Mouse (Mus musculus): ENCODE measurements around the gene Aaas. TPM values are rescaled to one million over a fixed set of nuclear protein-coding genes. Genes with fewer than 3 reads are reported as not detected.

Gene Aaas
- polyA plus RNA-seq, 1 experiment = 109 TPM

DNA sequence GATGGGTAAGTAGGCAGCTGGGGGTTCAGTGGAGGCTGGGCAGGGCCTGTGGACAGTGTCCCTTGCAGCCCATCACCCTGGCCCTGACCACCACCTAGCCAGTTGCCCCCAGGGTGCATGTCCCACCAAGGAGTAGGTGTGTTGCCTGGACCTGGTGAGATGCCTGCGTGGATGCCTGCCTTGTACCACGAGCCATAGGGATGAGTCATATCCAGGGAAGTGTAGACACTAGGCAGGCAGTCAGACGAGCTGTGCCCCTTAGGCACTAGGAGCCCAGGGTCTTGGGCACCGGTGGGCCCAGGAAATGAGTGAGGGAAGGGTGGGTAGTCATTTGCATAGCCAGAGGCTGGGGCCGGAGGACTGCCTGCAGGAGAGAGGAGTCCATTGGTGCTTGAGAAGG, 8.3 kb upstream of the Aaas start:
- TF ChIP-seq POLR2A (IDR thresholded peaks at IDR 0.05; ENCODE audit: low read depth, low read length) (no peak), CTCF (IDR thresholded peaks at IDR 0.05; ENCODE audit: borderline replicate concordance, insufficient read depth, low read length) (no peak)
- Histone ChIP-seq H3K27ac (ENCODE audit: insufficient read depth, low read length) (no peak overlapping the region), H3K4me1 (ENCODE audit: control insufficient read depth, insufficient read depth, low read length) (peaks cover 3% of the 10 kb centered on the region; the same call in 1 of the 2 replicates), H3K4me3 (ENCODE audit: insufficient read depth, low read length) (no peak overlapping the region)

DNA sequence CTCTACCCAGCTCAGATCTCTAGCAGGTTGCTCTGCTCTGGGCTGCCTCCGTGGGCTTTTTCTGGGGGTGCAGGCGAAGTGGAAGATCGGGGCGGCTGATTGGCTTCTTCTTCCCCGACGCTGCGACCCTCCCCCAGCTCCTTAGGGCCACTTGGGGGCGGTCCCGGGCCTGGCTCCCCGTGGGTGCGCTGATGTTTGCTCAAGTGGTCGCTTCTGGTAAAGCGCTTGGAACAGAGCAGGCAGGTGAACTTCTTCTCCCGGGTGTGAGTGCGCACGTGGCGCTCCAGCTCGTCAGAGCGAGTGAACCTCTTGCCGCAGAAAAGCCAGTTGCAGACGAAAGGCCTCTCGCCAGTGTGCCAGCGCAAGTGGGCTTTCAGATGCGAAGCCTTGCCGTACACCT, 7.6 kb upstream of the Aaas start:
- peaks cover 3% of the 10 kb centered on the region; the same call in 1 of the 2 replicates for H3K4me1 ChIP-seq (ENCODE audit: control insufficient read depth, insufficient read depth, low read length)
- H3K4me3 ChIP-seq (ENCODE audit: insufficient read depth, low read length) = no peak overlapping the region
- TF ChIP-seq CTCF (IDR thresholded peaks at IDR 0.05; ENCODE audit: borderline replicate concordance, insufficient read depth, low read length) (no peak), POLR2A (IDR thresholded peaks at IDR 0.05; ENCODE audit: low read depth, low read length) (no peak)
- H3K27ac ChIP-seq (ENCODE audit: insufficient read depth, low read length) = no peak overlapping the region

DNA sequence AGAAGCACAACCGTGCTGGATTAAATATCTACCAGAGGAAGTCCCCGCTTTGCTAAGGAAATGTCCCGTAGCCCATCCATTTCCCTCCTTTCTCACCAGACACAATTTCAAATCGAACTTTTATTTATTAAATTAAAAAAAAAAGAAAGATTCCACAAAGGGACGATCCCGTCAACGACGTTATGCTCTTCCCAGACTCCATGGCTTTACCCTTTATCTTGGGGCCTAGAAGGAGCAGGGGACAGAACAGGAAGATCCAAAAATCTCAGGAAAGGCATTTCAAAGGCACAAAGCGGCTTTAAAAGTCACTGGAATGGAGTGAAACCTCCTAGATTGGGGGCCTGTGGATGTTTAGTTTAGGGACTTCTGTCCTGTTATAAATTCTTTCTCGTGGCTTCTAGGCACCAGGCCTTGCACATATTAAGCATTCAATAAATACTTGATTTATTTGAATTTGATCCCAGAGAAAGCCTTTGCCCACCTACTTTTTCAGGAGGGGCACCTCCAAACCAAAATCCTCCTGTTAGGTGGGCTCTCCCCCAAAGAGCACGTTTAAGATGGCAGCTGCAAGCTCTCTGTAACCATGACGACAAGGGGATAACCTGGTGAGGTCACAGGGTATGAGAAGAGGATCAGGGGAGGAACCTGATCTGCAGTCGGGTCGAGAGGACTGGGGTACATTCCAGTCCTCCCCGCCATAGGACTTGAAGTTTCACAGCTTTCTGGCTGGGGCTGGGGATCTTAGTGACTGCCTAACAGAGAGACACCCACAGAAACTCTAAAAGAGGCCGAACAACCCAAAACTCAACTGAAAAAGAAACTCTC, 6.1 kb upstream of the Aaas start:
- TF ChIP-seq POLR2A (IDR thresholded peaks at IDR 0.05; ENCODE audit: low read depth, low read length) (no peak), CTCF (IDR thresholded peaks at IDR 0.05; ENCODE audit: borderline replicate concordance, insufficient read depth, low read length) (no peak)
- no peak overlapping the region for H3K27ac ChIP-seq (ENCODE audit: insufficient read depth, low read length)
- H3K4me3 ChIP-seq (ENCODE audit: insufficient read depth, low read length) = no peak overlapping the region
- peaks cover 3% of the 10 kb centered on the region; the same call in 1 of the 2 replicates for H3K4me1 ChIP-seq (ENCODE audit: control insufficient read depth, insufficient read depth, low read length)

DNA sequence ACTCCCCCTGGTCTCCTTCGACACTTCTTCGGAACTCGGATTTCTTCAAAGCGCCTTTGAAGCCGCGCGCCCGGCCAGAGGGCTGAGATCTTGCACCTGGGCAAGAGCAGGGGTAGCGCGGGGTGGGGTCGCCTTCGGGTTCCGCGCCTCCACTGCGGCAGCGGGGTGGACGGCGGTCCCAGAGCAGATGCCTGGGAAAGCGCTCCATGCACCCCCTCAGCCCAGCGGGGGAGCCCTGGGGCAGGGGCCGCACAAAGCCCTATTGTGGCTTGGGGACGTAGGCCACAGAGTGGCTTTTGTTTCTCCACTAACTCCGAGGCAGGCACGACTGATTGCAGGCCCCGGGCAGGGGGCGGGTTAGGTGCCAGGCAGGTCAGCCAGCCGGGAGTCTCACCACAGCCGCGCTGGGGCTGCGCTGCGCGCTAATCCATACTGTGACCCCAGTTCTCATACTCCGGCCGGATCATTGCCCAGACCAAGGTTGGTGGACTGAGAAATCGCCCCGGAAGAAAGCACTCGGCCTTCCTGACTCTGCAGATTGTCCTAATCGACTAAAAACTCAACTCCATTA, 5.4 kb upstream of the Aaas start:
- H3K4me1 ChIP-seq (ENCODE audit: control insufficient read depth, insufficient read depth, low read length) = peaks cover 6% of the 10 kb centered on the region; the same call in 1 of the 2 replicates
- peak overlapping the region; percentile 30 for H3K4me3 ChIP-seq (ENCODE audit: insufficient read depth, low read length)
- TF ChIP-seq CTCF (IDR thresholded peaks at IDR 0.05; ENCODE audit: borderline replicate concordance, insufficient read depth, low read length) (no peak), POLR2A (IDR thresholded peaks at IDR 0.05; ENCODE audit: low read depth, low read length) (no peak)
- H3K27ac ChIP-seq (ENCODE audit: insufficient read depth, low read length) = no peak overlapping the region

DNA sequence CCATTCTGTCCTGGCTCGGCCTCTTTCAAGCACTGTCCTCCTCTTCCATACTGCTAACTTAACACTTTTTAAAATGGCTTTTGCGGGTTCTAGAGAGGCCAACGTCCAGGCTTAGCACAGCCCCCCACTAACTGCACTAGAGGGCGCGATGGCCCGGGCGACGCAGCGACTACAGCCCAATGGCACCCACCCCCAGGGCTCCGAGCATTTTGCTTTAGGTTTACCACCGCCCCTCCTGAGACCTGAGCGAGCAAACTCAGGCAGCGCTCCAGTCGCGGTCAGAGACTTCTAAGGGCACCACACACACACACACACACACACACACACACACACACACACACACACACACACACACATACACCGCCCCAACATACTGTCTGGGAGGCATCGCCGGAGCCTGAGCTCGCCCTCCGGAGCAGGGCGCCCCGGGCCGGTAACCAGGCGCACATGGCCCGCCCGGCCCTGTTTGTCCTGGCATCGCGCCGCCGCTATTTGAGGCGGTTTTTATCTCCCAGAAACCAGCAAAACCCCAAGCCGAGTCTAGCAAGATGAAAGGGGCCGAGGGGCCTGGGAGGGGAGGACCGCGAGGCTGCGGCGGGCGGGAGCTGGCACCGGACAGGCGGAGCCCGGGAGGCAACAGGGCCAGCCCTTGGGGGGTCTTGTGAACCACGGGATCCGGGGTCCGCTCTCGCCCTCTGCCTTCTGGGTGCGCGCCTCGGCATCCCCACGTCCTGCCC, 4.7 kb upstream of the Aaas start:
- TF ChIP-seq POLR2A (IDR thresholded peaks at IDR 0.05; ENCODE audit: low read depth, low read length) (peak; percentile 45), CTCF (IDR thresholded peaks at IDR 0.05; ENCODE audit: borderline replicate concordance, insufficient read depth, low read length) (peak; percentile 8; the same call in 1 of the 2 replicates)
- peak overlapping the region; percentile 30 for H3K4me3 ChIP-seq (ENCODE audit: insufficient read depth, low read length)
- H3K4me1 ChIP-seq (ENCODE audit: control insufficient read depth, insufficient read depth, low read length) = peaks cover 6% of the 10 kb centered on the region; the same call in 1 of the 2 replicates
- no peak overlapping the region for H3K27ac ChIP-seq (ENCODE audit: insufficient read depth, low read length)

DNA sequence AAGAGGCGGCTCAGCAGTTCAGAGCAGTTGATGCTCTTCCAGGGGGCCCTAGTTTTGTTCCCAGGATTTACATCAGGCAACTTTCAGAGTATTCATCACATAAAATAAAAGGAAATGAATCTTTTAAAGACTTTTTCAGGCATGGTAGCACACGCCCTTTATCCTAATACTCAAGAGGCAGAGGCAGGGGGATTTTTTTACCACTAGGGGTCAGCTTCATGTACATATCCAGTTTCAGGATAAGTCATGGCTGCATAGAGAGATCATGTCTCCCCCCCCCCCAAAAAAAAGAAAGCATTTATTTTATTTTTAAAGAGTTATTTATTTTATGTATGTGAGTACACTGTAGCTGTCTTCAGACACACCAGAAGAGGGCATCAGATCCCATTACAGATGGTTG, 3.4 kb upstream of the Aaas start:
- no peak overlapping the region for H3K4me3 ChIP-seq (ENCODE audit: insufficient read depth, low read length)
- TF ChIP-seq CTCF (IDR thresholded peaks at IDR 0.05; ENCODE audit: borderline replicate concordance, insufficient read depth, low read length) (no peak), POLR2A (IDR thresholded peaks at IDR 0.05; ENCODE audit: low read depth, low read length) (no peak)
- H3K27ac ChIP-seq (ENCODE audit: insufficient read depth, low read length) = no peak overlapping the region
- H3K4me1 ChIP-seq (ENCODE audit: control insufficient read depth, insufficient read depth, low read length) = peaks cover 7% of the 10 kb centered on the region; the same call in 1 of the 2 replicates

DNA sequence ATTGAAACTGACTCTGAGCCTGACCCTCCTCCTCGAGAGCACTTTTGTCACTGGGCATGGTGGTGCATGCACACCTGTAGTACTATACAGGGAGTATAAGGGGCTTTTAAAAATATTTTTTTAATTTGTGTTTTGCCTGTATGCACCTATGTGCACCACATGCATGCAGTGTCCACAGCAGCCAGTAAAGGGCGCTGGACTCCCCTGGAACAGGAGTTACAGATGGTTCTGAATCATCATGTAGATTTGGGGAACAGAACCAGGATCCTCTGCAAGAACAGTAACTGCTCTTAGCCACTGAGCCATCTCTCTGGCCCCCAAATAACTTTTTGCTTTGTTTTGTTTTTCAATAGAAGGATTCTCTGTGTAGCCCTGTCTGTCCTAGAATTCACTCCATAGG, 1.6 kb upstream of the Aaas start:
- Histone ChIP-seq H3K4me3 (ENCODE audit: insufficient read depth, low read length) (no peak overlapping the region), H3K4me1 (ENCODE audit: control insufficient read depth, insufficient read depth, low read length) (peaks cover 9% of the 10 kb centered on the region; the same call in 1 of the 2 replicates), H3K27ac (ENCODE audit: insufficient read depth, low read length) (no peak overlapping the region)
- TF ChIP-seq CTCF (IDR thresholded peaks at IDR 0.05; ENCODE audit: borderline replicate concordance, insufficient read depth, low read length) (no peak), POLR2A (IDR thresholded peaks at IDR 0.05; ENCODE audit: low read depth, low read length) (no peak)

DNA sequence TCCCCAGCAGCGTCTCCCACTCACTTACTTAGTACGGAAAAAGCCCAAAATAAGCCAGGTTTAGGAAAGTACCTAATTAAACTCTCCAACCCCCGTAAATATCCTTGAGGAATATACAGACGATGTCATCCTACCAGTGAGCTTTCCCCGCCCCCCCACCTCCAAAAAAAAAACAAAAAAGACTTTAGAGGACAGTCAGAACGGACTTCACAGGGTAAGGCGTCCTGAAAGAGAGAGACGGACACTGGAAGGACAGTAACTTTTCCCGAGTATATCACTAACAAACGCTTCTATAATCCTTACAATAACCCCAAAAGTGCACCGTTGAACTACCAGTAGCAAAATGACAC, 346 bp upstream of the Aaas start:
- Histone ChIP-seq H3K27ac (ENCODE audit: insufficient read depth, low read length) (peak overlapping the region; percentile 65), H3K4me1 (ENCODE audit: control insufficient read depth, insufficient read depth, low read length) (peaks cover 9% of the 10 kb centered on the region; the same call in 1 of the 2 replicates), H3K4me3 (ENCODE audit: insufficient read depth, low read length) (peak overlapping the region; percentile 55)
- TF ChIP-seq CTCF (IDR thresholded peaks at IDR 0.05; ENCODE audit: borderline replicate concordance, insufficient read depth, low read length) = no peak
- TF ChIP-seq POLR2A (IDR thresholded peaks at IDR 0.05; ENCODE audit: low read depth, low read length) = no peak; the same call in 1 of the 2 replicates

DNA sequence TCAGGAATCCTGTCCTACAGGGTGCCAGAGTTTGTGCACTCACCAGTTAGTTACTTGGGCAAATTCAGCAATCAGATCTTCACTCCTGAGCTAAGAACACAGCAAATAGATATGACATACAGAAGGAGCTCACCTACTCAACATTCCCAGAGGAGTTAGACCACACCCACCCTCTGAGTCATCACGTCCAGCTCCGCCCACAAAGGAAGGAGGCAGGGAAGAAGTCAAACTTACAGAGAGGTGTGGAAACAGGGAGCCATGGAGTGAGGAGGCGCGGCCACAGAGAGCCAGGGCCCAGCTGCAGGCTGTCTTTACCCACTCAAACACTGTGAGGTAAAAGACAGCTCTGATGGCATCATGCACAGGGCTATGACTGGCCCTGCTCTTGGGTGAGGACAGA, 4.1 kb downstream of the Aaas start:
- H3K27ac ChIP-seq (ENCODE audit: insufficient read depth, low read length) = no peak overlapping the region
- H3K4me1 ChIP-seq (ENCODE audit: control insufficient read depth, insufficient read depth, low read length) = peaks cover 6% of the 10 kb centered on the region; the same call in 1 of the 2 replicates
- no peak overlapping the region for H3K4me3 ChIP-seq (ENCODE audit: insufficient read depth, low read length)
- TF ChIP-seq POLR2A (IDR thresholded peaks at IDR 0.05; ENCODE audit: low read depth, low read length) = no peak
- no peak for TF ChIP-seq CTCF (IDR thresholded peaks at IDR 0.05; ENCODE audit: borderline replicate concordance, insufficient read depth, low read length)
